Mouse (Mus musculus) intestine, postnatal 0 days (tissue): ENCODE measurements around the gene Kcnmb4. TPM values are rescaled to one million over a fixed set of nuclear protein-coding genes. Genes with fewer than 3 reads are reported as not detected.

Experiments used
- ATAC-seq: fragments of 200-750 bp; cut with Nextera tagmentation; 2 replicates; pipeline ENCODE4 v1.8.0; 2017; ENCODE audit warnings: mild to moderate bottlenecking, moderate TSS enrichment, moderate library complexity
- H3K27ac ChIP-seq: fragments of 300-500 bp; sonication (generic); 2 replicates; pipeline ENCODE4 v1.5.1; 2014; ENCODE audit warnings: mild to moderate bottlenecking, low read depth, low read length, moderate library complexity
- H3K27me3 ChIP-seq: fragments of 300-500 bp; sonication (generic); replicated peaks from 2 replicates; pipeline ENCODE4 v1.6.1; 2014; ENCODE audit warnings: low read length, mixed read lengths; ENCODE audit not compliant: control insufficient read depth, insufficient read depth
- H3K36me3 ChIP-seq: fragments of 300-500 bp; sonication (generic); 2 replicates; pipeline ENCODE4 v1.6.1; 2014; ENCODE audit warnings: mild to moderate bottlenecking, moderate library complexity; ENCODE audit not compliant: control insufficient read depth, insufficient read depth
- H3K4me1 ChIP-seq: fragments of 300-500 bp; sonication (generic); replicated peaks from 2 replicates; pipeline ENCODE4 v1.6.1; 2014; ENCODE audit warnings: antibody characterized with exemption, low read length, mixed read lengths; ENCODE audit not compliant: control insufficient read depth, insufficient read depth
- H3K4me2 ChIP-seq: fragments of 300-500 bp; sonication (generic); replicated peaks from 2 replicates; pipeline ENCODE4 v1.6.1; 2014; ENCODE audit warnings: low read depth, mild to moderate bottlenecking, moderate library complexity
- H3K4me3 ChIP-seq: fragments of 300-500 bp; sonication (generic); 2 replicates; pipeline ENCODE4 v1.5.1; 2014; ENCODE audit warnings: low read depth, low read length
- H3K9ac ChIP-seq: fragments of 300-500 bp; sonication (generic); 2 replicates; pipeline ENCODE4 v1.6.1; 2014; ENCODE audit warnings: mild to moderate bottlenecking, low read depth, low read length
- H3K9me3 ChIP-seq: fragments of 300-500 bp; sonication (generic); 2 replicates; pipeline ENCODE4 v1.6.1; 2016; ENCODE audit warnings: mixed run types; ENCODE audit not compliant: control insufficient read depth
- CTCF ChIP-seq: sonication (generic); IDR thresholded peaks from 2 replicates; pipeline ENCODE4 v1.5.1; 2016; ENCODE audit warnings: low read depth, mild to moderate bottlenecking, control low read depth, antibody characterized with exemption, moderate library complexity
- WGBS: fragments of 180-500 bp; shearing (Covaris S2); extraction: QIAGEN DNeasy Blood & Tissue Kit; methylation state at CpG from one replicate; pipeline ENCODE4 v1.1.7; 2014; 5-methylcytosine and 5-hydroxymethylcytosine counted together
- polyA plus RNA-seq: library from polyadenylated mRNA; unstranded; fragments of >200 nt; fragmentation: Nextera tagmentation; extraction: Ambion mirVana; gene quantifications from 2 replicates; pipeline ENCODE4 v1.2.1, GENCODE M21; 2015

The Kcnmb4 gene
- polyA plus RNA-seq, 1 experiment from 2014 or later, result 1.7 TPM

- ATAC-seq, result no peak
- no peak for TF ChIP-seq CTCF
- Histone ChIP-seq H3K9me3 (no peaks in the 10 kb centered on the region), H3K4me2 (no peak overlapping the region), H3K36me3 (no peaks in the 10 kb centered on the region), H3K4me3 (no peak overlapping the region), H3K9ac (no peak overlapping the region), H3K27ac (no peak overlapping the region), H3K27me3 (no peaks in the 10 kb centered on the region), H3K4me1 (no peaks in the 10 kb centered on the region)
- WGBS, result 56% methylated on average over 5 of the region's 5 CpGs
Measured at GRCm38 (mm10) chr10:116416726-116417125, 57.0 kb downstream of the Kcnmb4 start.

DNA sequence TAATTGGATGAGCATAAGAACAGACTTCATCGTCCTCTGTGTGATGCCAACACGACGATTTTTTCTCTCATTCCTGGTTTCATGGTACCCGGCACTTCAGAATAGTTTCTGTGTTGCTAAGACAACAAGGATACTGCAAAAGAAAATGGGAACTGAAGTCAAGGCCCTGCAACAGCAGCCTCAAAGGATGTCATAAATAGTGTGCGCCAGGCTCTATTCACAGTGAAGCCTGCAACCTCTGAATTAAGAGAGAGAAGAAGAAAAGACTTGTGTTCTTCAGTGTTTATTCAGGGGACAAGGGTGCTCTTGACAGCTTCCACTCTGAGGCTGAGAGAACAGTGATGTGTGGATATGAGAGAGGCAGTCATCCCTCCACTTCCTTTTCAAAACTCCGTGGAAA, 57.5 kb downstream of the Kcnmb4 start:
- Histone ChIP-seq H3K4me1 (no peaks in the 10 kb centered on the region), H3K4me2 (no peak overlapping the region), H3K36me3 (no peaks in the 10 kb centered on the region), H3K4me3 (no peak overlapping the region), H3K27ac (no peak overlapping the region), H3K9ac (no peak overlapping the region), H3K27me3 (no peaks in the 10 kb centered on the region), H3K9me3 (no peaks in the 10 kb centered on the region)
- 76% methylated on average over 6 of the region's 6 CpGs for WGBS
- no peak for ATAC-seq
- no peak for TF ChIP-seq CTCF

GRCm38 (mm10) chr10:116410826-116411225, 62.9 kb downstream of the Kcnmb4 start:
- H3K4me3 ChIP-seq, result no peak overlapping the region
- no peak for ATAC-seq
- H3K9me3 ChIP-seq, result no peaks in the 10 kb centered on the region
- no peak overlapping the region for H3K4me2 ChIP-seq
- no peak overlapping the region for H3K27ac ChIP-seq
- 50% methylated on average over 9 of the region's 9 CpGs for WGBS
- H3K36me3 ChIP-seq, result no peaks in the 10 kb centered on the region
- H3K27me3 ChIP-seq, result no peaks in the 10 kb centered on the region
- no peaks in the 10 kb centered on the region for H3K4me1 ChIP-seq
- no peak overlapping the region for H3K9ac ChIP-seq
- no peak for TF ChIP-seq CTCF

DNA sequence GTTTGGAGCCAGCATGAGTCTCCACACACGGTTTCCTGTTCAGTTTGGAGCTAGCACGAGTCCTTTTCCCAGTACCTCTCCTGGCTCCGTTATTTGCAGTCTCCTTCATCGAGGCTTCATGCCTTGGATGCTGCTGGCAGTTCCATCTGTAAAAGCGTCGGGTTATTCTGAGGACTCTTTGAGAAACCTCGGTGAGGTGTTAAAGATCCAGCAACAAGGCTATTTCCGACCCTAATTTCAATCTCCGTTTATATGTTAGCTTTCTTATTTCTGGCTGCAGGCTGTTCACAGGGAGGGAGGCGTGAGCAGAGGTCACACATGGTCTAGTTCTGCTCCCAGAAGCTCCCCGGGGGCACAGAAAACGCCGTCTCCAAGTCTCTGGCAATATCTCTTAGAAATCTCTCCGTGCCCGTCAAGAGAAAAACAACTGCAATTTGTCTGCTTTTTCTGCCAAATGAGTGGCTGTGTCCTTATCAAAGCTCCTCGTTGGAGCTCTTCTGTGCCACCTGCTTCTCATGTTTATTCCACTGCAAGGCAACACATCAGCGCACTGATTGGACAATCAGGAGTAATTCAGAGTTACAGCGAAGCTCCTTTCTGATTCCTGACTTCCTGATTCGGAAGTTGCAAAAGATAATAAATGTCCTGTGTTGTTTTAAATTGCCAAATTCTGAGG, 65.9 kb downstream of the Kcnmb4 start:
- Histone ChIP-seq H3K4me3 (no peak overlapping the region), H3K9me3 (no peaks in the 10 kb centered on the region), H3K4me1 (no peaks in the 10 kb centered on the region), H3K27ac (no peak overlapping the region), H3K4me2 (no peak overlapping the region), H3K36me3 (no peaks in the 10 kb centered on the region), H3K27me3 (no peaks in the 10 kb centered on the region), H3K9ac (no peak overlapping the region)
- WGBS, result 62% methylated on average over 19 of the region's 19 CpGs
- no peak for ATAC-seq
- no peak for TF ChIP-seq CTCF

- no peak for TF ChIP-seq CTCF
- H3K4me2 ChIP-seq, result no peak overlapping the region
- no peaks in the 10 kb centered on the region for H3K4me1 ChIP-seq
- 95% methylated on average over 6 of the region's 6 CpGs for WGBS
- H3K9me3 ChIP-seq, result no peaks in the 10 kb centered on the region
- no peak overlapping the region for H3K9ac ChIP-seq
- no peak for ATAC-seq
- H3K27me3 ChIP-seq, result no peaks in the 10 kb centered on the region
- H3K27ac ChIP-seq, result no peak overlapping the region
- no peak overlapping the region for H3K4me3 ChIP-seq
- H3K36me3 ChIP-seq, result no peaks in the 10 kb centered on the region
Measured at GRCm38 (mm10) chr10:116405011-116405410, 68.7 kb downstream of the Kcnmb4 start.

DNA sequence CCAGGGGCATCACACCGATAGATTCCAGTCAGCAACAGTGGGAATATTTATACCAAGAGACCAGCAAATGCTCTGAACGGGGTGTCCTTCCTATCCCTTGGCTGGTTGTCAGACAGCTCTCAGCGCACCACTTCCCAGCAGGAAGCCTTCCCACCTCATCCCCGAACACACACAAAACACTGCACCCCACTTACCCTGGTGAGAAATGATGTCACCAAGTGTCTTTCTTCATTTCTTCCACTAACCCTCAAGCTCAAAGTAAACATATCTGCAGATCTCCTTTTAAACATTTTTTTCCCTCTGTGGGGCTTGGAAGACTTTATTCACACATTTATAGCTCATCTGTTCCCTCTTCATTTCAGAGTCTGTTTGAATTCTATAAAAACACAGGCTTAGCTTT, 70.0 kb downstream of the Kcnmb4 start:
- Histone ChIP-seq H3K9ac (no peak overlapping the region), H3K4me1 (no peaks in the 10 kb centered on the region), H3K27me3 (no peaks in the 10 kb centered on the region), H3K36me3 (no peaks in the 10 kb centered on the region), H3K9me3 (no peaks in the 10 kb centered on the region), H3K4me2 (no peak overlapping the region), H3K4me3 (no peak overlapping the region), H3K27ac (no peak overlapping the region)
- TF ChIP-seq CTCF, result no peak
- no peak for ATAC-seq
- 43% methylated on average over 4 of the region's 4 CpGs for WGBS
